Mouse (Mus musculus) CH12.LX (cell line): Measurements from ENCODE around the gene Clptm1.

Experiments used
- CTCF ChIP-seq, 2 experiments: IDR thresholded peaks in 1 of 2; conservative IDR thresholded peaks in 1 of 2; 2 replicates each; pipeline ENCODE4 v1.5.1; 2011 to 2012; ENCODE audit warnings: low read depth in 2 of 2, low read length in 2 of 2, improper control_type of control experiment in 1 of 2, inconsistent platforms in 1 of 2, mild to moderate bottlenecking in 1 of 2, moderate library complexity in 1 of 2
- POLR2A ChIP-seq: IDR thresholded peaks from 2 replicates; pipeline ENCODE4 v1.6.1; 2011; ENCODE audit warnings: low read depth, mild to moderate bottlenecking, improper control_type of control experiment, low read length

GRCm38 (mm10) chr7:19700299-19701068 is 35.7 kb upstream of the Clptm1 start:
- TF ChIP-seq POLR2A (peak; percentile 32; the same call in 1 of the 2 replicates), CTCF (conservative IDR thresholded peaks at IDR 0.05 in 1 of 2, IDR thresholded peaks at IDR 0.05 in 1 of 2; ENCODE audit: low read depth in 2 of 2, low read length in 2 of 2) (no peak)
